Mouse (Mus musculus) hindbrain, embryonic 10.5 days (tissue): Measurements from ENCODE around the gene Pyroxd2. TPM values are rescaled to one million over a fixed set of nuclear protein-coding genes. Genes with fewer than 3 reads are reported as not detected.

Experiments used
- DNase-seq: peaks from one replicate; pipeline ENCODE4 v3.0.0-alpha.2; 2017; ENCODE audit warnings: low spot score
- H3K27ac ChIP-seq: fragments of 300-500 bp; sonication (generic); 2 replicates; pipeline ENCODE4 v1.5.1; 2016; ENCODE audit warnings: mild to moderate bottlenecking, moderate library complexity
- H3K27me3 ChIP-seq: fragments of 300-500 bp; sonication (generic); 2 replicates; pipeline ENCODE4 v1.6.1; 2016; ENCODE audit warnings: mild to moderate bottlenecking; ENCODE audit not compliant: poor library complexity, insufficient read depth, severe bottlenecking
- H3K36me3 ChIP-seq: fragments of 300-500 bp; sonication (generic); 2 replicates; pipeline ENCODE4 v1.6.1; 2016; ENCODE audit warnings: mild to moderate bottlenecking, moderate library complexity
- H3K4me1 ChIP-seq: fragments of 300-500 bp; sonication (generic); replicated peaks from 2 replicates; pipeline ENCODE4 v1.6.1; 2016; ENCODE audit warnings: mild to moderate bottlenecking
- H3K4me3 ChIP-seq: fragments of 300-500 bp; sonication (generic); 2 replicates; pipeline ENCODE4 v1.5.1; 2016; ENCODE audit warnings: mild to moderate bottlenecking, moderate library complexity
- H3K9me3 ChIP-seq: fragments of 300-500 bp; sonication (generic); 2 replicates; pipeline ENCODE4 v1.6.1; 2016; ENCODE audit warnings: mild to moderate bottlenecking, moderate library complexity
- WGBS: fragments of 180-500 bp; shearing (Covaris S2); methylation state at CpG from one replicate; pipeline ENCODE4 v1.1.7; 2016; 5-methylcytosine and 5-hydroxymethylcytosine counted together
- polyA plus RNA-seq: library from polyadenylated mRNA; unstranded; fragments of >200 nt; fragmentation: Nextera tagmentation; extraction: Ambion mirVana; gene quantifications from 2 replicates; pipeline ENCODE4 v1.2.1, GENCODE M21; 2016

The Pyroxd2 gene
- polyA plus RNA-seq, 1 experiment from 2014 or later, result 1.3 TPM

DNA sequence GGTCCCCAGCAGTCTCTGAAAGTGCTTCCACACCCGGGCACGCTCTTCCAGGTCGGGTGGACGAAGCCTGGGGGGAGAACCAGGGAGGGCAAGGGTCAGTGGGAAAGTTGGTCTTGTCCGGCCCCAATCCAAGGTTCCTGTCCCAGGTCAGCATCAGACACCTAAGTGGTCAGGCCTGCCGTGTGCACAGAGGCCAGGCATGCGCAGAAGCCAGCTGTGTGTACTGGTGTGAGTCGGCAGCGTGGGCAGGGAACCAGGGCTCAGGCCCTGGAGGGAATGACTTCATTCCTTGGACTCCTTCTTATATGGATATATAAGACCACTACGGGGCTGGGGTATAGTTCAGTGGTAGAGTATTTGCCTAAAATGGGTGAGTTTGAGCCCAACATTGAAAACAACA is 17.1 kb upstream of the Pyroxd2 start:
- H3K36me3 ChIP-seq, result peaks cover 21% of the 10 kb centered on the region
- no peak overlapping the region for H3K4me3 ChIP-seq
- 0 out of 2 replicates have a peak, but pooled peaks cover 3% of the 10 kb centered on the region for H3K27me3 ChIP-seq
- no peak overlapping the region for H3K27ac ChIP-seq
- no peak for DNase-seq
- H3K9me3 ChIP-seq, result no peaks in the 10 kb centered on the region
- WGBS, result 95% methylated on average over 10 of the region's 10 CpGs
- peaks cover 16% of the 10 kb centered on the region for H3K4me1 ChIP-seq

DNA sequence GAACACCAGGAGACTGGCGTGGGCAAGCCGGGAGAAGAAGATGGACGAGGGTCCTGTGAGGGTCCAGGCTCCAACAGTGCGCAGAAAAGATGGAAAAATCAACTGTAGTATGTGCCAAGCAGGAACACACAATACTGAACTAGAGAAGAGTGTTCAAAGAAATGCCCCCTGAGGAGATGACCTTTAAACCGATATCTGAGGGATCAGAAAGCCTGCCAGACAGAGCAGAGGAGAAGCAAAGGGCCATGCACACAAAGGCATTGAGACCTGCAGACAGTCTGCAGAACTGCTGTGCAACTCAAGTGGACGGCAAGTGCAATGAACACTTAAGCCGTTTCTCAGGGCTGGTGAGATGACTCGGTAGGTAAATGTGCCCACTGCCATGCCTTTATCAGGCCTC is 14.8 kb upstream of the Pyroxd2 start:
- Histone ChIP-seq H3K27me3 (0 out of 2 replicates have a peak, but pooled peaks cover 3% of the 10 kb centered on the region), H3K9me3 (no peaks in the 10 kb centered on the region), H3K4me1 (peaks cover 27% of the 10 kb centered on the region), H3K36me3 (peaks cover 17% of the 10 kb centered on the region; the same call in 1 of the 2 replicates), H3K4me3 (no peak overlapping the region), H3K27ac (peak overlapping the region; percentile 29; the same call in 1 of the 2 replicates)
- no peak for DNase-seq
- 63% methylated on average over 8 of the region's 8 CpGs for WGBS

DNA sequence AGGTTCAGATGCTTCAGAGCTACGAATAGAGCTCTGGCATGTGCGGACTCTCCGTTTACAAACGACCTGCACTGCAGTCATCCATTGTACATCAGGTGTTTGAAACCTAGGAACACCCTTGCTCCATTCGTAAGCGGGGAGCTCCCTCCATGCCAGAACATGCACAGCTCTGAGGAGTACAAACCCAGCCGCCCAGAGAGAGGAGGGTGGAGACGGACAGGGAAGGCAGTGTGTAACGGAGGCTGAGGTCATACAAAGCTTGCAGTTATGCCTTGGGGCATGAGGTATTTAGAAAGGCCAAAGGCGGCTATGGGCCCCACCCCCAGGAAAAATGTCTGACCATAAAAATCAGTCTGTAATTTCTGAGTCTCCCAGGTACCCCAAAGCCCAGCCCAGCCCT is 11.8 kb upstream of the Pyroxd2 start:
- Histone ChIP-seq H3K9me3 (no peaks in the 10 kb centered on the region), H3K4me1 (peaks cover 27% of the 10 kb centered on the region), H3K27ac (no peak overlapping the region), H3K36me3 (peaks cover 5% of the 10 kb centered on the region; the same call in 1 of the 2 replicates), H3K27me3 (0 out of 2 replicates have a peak, but pooled peaks cover 3% of the 10 kb centered on the region), H3K4me3 (no peak overlapping the region)
- no peak for DNase-seq
- 78% methylated on average over 10 of the region's 10 CpGs for WGBS

DNA sequence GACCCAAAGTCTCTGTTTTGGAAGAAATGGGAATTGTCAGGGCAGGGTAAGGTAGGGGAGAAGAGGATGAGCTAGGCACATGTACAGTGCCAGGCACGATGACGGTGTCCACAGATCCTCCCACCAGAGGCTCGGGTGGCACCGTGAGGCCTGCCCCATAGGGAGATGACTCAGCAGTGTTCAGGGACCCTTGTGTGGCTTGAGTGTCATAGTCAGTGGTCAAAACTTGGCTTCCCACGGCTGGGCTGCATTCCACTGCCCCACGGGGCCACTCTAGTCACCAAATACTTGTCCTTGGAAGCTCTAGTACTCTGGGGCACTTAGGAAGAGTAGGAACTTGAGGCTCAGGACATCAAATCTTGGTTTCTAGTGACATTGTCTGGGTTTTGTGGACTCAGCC is 4.1 kb upstream of the Pyroxd2 start:
- DNase-seq, result no peak
- Histone ChIP-seq H3K4me3 (no peak overlapping the region), H3K4me1 (peaks cover 33% of the 10 kb centered on the region), H3K27ac (no peak overlapping the region), H3K36me3 (no peaks in the 10 kb centered on the region; the same call in 1 of the 2 replicates), H3K9me3 (no peaks in the 10 kb centered on the region), H3K27me3 (peaks cover 16% of the 10 kb centered on the region)
- 90% methylated on average over 6 of the region's 6 CpGs for WGBS

DNA sequence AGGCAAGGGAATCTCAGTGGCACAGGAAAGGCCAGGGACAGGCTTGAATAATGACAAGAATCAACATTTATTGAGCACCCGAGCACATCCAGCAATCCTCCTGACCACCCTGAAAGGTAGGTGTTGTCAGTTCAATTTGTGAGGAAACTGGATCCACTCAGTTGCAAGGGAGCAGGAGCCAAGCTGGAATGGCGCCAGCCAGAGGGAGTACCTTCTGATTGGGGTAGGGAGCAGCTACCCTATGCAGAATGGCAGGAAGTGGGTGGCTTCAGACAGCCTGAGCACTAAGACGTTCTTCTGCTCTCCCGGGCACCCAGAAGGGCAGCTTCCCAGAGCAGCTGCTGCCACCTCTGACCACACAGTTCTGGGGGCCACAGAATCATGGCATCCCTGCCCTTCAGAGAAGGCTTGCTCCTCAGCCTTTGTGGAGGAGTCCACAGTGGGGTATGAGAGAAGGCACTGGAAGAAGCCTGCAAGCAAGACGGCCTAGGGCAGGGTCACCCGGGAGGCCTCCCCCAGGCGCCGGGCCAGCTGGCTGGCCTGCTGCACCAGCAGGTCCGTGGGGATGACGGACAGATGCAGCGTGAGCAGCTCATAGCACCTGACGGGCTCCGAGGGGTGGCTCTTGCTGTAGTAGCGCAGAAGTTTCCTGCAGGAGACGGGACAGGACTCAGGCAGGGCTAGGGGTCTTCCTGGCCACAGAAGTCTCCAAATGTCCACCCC is 2.7 kb upstream of the Pyroxd2 start:
- Histone ChIP-seq H3K9me3 (no peaks in the 10 kb centered on the region), H3K4me1 (peaks cover 46% of the 10 kb centered on the region), H3K27ac (no peak overlapping the region; the same call in 1 of the 2 replicates), H3K27me3 (peaks cover 19% of the 10 kb centered on the region), H3K36me3 (no peaks in the 10 kb centered on the region; the same call in 1 of the 2 replicates), H3K4me3 (no peak overlapping the region)
- DNase-seq, result no peak
- WGBS, result 74% methylated on average over 15 of the region's 15 CpGs

DNA sequence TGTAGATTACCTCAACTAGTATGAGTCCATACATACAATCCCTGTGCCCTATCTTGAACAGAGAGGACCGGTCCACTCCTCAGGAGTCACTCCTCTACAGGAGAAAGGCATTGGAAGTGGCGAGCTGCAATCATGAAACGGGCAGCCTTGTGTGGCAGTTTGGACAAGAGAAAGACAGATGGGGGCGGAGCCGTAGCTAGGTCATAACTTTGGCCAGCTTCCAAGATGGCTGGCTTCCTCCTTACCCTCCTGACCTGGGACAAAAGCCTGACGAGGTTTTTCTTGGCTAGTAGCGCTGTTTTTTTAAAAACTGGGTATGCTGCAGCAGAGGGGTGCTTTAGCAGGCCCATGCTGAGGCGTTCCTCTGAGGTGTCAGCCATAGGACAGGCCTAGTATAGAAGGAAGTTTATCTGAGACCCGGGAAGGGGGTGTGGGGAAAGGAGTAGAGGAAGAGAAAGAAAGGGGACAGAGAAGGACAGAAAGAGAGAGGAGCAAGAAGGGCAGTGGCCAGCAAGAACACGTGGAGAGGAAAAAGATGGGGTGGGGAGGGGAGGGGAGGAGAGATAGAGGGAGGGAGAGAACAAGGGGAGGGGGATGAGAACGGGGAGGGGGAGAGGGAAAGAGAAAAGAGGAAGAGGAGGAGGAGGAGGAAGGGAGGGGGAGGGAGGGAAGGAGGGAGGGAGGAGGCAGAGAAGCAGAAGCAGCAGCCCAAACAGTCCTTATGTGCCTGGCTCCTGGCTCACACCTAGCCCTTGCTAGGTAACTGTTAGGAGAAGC is 754 bp upstream of the Pyroxd2 start:
- H3K27ac ChIP-seq, result peak overlapping the region; percentile 86
- DNase-seq, result no peak

DNA sequence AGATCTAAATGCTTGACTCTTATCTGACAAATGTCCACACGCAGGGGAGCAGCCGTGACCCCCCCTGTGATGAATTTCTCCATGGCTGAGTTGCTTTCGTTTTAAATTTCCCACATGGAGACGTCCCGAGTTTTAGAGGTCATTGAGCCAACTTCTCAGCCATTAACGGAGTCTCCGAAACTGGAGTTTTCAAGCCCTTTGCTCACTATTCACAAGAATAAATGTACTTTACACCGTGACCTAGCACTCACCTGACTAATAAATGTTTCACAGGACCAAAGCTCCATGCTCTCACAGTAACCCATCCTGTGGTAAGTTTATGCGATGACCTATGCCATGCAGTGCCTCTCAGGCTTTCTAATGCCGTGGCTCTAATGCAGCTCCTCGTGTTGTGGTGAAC is 2.4 kb downstream of the Pyroxd2 start:
- 80% methylated on average over 11 of the region's 11 CpGs for WGBS

More for the DNA sequence above, 754 bp upstream of the Pyroxd2 start:
- H3K9me3 ChIP-seq, result no peaks in the 10 kb centered on the region
- 47% methylated on average over 11 of the region's 11 CpGs for WGBS
- no peaks in the 10 kb centered on the region for H3K36me3 ChIP-seq
- H3K4me3 ChIP-seq, result peak overlapping the region; percentile 49
- peaks cover 60% of the 10 kb centered on the region for H3K4me1 ChIP-seq
- peaks cover 25% of the 10 kb centered on the region for H3K27me3 ChIP-seq

DNA sequence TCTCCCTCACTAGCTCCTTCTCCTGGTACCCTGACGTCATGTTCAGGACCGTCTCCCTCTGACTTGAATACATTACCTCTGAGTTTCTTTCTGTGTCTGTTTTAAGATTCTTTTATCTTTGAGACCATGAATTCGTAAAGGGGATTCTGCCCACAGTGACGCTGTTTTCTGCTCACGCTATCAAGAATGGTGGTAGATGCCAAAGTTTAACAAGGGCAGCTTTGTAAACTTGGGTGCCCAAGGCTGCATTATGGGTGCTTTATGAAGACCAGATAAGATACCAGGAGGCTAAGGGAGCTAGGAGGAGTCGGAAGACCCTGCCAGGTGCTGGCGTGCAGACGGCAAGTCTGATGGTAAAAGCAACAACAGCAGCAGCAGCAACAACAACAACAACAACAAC is 5.9 kb downstream of the Pyroxd2 start:
- Histone ChIP-seq H3K4me1 (peaks cover 55% of the 10 kb centered on the region), H3K9me3 (no peaks in the 10 kb centered on the region), H3K4me3 (no peak overlapping the region), H3K36me3 (no peaks in the 10 kb centered on the region), H3K27me3 (peaks cover 12% of the 10 kb centered on the region), H3K27ac (no peak overlapping the region)
- DNase-seq, result no peak
- WGBS, result 94% methylated on average over 8 of the region's 8 CpGs

More for the DNA sequence above, 2.4 kb downstream of the Pyroxd2 start:
- H3K4me1 ChIP-seq, result peaks cover 54% of the 10 kb centered on the region
- H3K36me3 ChIP-seq, result no peaks in the 10 kb centered on the region
- peaks cover 26% of the 10 kb centered on the region for H3K27me3 ChIP-seq
- H3K4me3 ChIP-seq, result no peak overlapping the region
- H3K27ac ChIP-seq, result no peak overlapping the region
- H3K9me3 ChIP-seq, result no peaks in the 10 kb centered on the region
- no peak for DNase-seq

DNA sequence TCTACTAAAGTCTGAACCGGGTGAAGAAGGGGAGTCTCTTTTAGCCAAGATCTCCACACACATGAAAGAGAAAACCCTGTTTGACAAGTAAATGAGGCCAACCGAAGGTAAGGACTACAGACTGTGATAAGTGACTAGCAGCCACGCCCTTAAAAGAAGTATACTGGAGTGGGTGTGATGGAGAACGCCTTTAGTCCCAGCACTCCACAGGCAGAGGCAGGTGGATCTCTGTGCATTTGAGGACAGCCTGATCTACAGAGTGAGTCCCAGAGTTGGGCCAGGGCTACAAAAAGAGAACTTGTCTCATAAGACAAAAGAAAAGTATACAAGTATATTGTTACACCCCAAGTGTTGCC is 6.7 kb downstream of the Pyroxd2 start:
- no peak overlapping the region for H3K27ac ChIP-seq
- WGBS, result 87% methylated on average over 4 of the region's 4 CpGs
- peaks cover 46% of the 10 kb centered on the region for H3K4me1 ChIP-seq
- H3K27me3 ChIP-seq, result peaks cover 9% of the 10 kb centered on the region; the same call in 1 of the 2 replicates
- no peaks in the 10 kb centered on the region for H3K9me3 ChIP-seq
- H3K36me3 ChIP-seq, result no peaks in the 10 kb centered on the region
- DNase-seq, result no peak
- H3K4me3 ChIP-seq, result no peak overlapping the region

DNA sequence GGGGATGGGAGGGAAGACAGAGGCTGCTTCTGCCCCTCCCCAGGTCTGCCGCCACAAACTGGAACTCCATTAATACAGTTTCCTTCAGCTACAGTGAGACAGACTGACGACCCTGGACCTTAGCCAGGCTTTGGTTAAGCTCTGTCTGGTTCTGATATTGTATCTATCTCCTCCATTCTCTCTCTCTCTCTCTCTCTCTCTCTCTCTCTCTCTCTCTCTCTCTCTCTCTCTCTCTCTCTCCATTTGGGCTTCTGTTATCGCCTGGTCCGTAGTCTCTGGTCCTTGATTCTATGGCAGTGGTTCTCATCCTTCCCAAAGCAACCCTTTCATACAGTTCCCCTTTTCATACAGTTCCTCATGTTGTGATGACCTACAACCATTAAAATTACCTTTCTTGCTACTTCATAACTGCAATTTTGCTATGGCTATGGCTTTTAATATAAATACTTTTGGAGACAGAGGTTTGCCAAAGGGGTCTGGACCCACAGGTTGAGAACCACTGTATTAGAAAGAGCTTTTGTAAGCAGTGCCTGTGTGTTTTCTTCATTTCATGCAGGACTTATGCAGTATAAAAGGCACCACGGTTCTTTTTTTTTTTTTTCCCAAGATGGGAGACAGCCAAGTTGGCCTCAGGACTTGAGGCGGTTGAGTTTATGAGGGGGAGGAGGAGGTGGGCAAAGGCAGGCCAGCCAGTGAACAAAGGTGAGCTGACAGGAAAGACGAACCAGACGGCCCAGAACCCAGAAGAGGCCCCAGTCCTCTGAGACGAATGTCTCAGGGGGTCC is 7.3 kb downstream of the Pyroxd2 start:
- no peaks in the 10 kb centered on the region for H3K9me3 ChIP-seq
- WGBS, result 71% methylated on average over 9 of the region's 9 CpGs
- 0 out of 2 replicates have a peak overlapping the region, but pooled peaks have one; percentile 12 for H3K27ac ChIP-seq
- no peaks in the 10 kb centered on the region for H3K36me3 ChIP-seq
- H3K4me3 ChIP-seq, result no peak overlapping the region
- peaks cover 46% of the 10 kb centered on the region for H3K4me1 ChIP-seq
- H3K27me3 ChIP-seq, result peaks cover 9% of the 10 kb centered on the region; the same call in 1 of the 2 replicates
- DNase-seq, result no peak

DNA sequence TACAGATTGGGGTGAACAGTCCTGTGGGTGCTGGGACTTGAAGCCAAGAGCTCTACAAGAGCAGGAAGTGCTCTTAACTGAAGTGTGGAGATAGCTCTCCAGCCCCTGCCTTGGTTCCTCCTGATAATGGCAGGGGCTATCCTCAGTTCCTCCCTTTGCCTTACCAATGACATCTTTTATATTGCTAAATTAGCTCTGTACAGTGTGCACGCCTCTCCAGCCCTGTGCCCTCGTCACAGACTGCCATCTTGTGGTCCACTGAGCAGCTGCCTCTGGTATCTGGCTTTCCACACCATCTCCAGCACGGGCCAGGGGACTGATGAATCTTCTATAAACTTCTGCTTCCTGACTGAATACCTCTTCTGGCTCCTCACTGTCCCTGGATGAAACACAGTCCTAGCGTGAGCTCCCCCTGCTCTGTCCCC is 8.4 kb downstream of the Pyroxd2 start:
- no peaks in the 10 kb centered on the region for H3K9me3 ChIP-seq
- H3K4me1 ChIP-seq, result peaks cover 39% of the 10 kb centered on the region
- no peaks in the 10 kb centered on the region for H3K36me3 ChIP-seq
- no peak overlapping the region for H3K27ac ChIP-seq
- H3K4me3 ChIP-seq, result no peak overlapping the region
- WGBS, result 36% methylated on average over 4 of the region's 4 CpGs
- DNase-seq, result peak; percentile 57
- H3K27me3 ChIP-seq, result peaks cover 9% of the 10 kb centered on the region; the same call in 1 of the 2 replicates

DNA sequence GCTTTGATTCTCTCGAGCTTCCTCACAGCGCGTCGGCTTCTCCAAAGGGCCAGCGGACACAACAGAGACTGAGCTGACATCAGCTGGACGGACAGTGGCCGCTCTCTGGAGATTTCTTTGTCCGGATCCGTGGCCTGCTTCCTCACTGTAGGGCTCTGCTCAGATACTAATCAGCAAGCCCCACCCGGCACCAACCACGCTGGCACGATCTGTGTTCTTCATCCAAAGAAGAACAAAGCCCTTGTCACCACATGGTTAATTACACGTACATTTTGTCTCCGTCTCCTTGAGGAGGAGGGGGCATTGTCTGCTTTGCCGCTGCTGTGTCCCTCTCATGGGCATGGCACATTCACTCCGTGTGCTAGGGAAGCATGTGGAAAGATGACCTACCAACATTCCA is 9.3 kb downstream of the Pyroxd2 start:
- no peaks in the 10 kb centered on the region for H3K36me3 ChIP-seq
- 0 out of 2 replicates have a peak, but pooled peaks cover 3% of the 10 kb centered on the region for H3K27me3 ChIP-seq
- H3K4me1 ChIP-seq, result peaks cover 38% of the 10 kb centered on the region
- DNase-seq, result no peak
- H3K9me3 ChIP-seq, result no peaks in the 10 kb centered on the region
- WGBS, result 64% methylated on average over 16 of the region's 16 CpGs
- peak overlapping the region; percentile 42 for H3K27ac ChIP-seq
- no peak overlapping the region for H3K4me3 ChIP-seq
